Mouse (Mus musculus): ENCODE data around the gene Grm8. TPM values are rescaled to one million over a fixed set of nuclear protein-coding genes. Genes with fewer than 3 reads are reported as not detected.
A peak's percentile ranks its signal among the peaks of the same experiment; 100 is the strongest.

The Grm8 gene
- total RNA-seq, 1 experiment = 0.67 TPM

- Histone ChIP-seq H3K27ac (ENCODE audit: insufficient read depth, low read depth, low read length, poor library complexity, severe bottlenecking) (no peak overlapping the region), H3K9me3 (ENCODE audit: control insufficient read depth, insufficient read depth, low read depth, low read length) (no peaks in the 10 kb centered on the region), H3K4me3 (ENCODE audit: insufficient read depth in 1 of 2, low read depth in 1 of 2, low read length in 2 of 2, poor library complexity in 1 of 2, severe bottlenecking in 1 of 2) (no peak overlapping the region), H3K9ac (ENCODE audit: insufficient read depth, low read depth, low read length, poor library complexity, severe bottlenecking) (no peak overlapping the region), H3K36me3 (ENCODE audit: control insufficient read depth, insufficient read depth, low read length, poor library complexity, severe bottlenecking) (no peaks in the 10 kb centered on the region), H3K4me1 (ENCODE audit: control insufficient read depth in 2 of 2, insufficient read depth in 2 of 2, low read length in 2 of 2, poor library complexity in 1 of 2) (no peaks in the 10 kb centered on the region)
- no peak for DNase-seq (ENCODE audit: low read depth, low spot score)
- in situ Hi-C loops (cut with MboI; ENCODE audit: low sequenced_read_pairs in 2 of 2, unreplicated experiment in 2 of 2) = no loop called here
- TF ChIP-seq MAFK (IDR thresholded peaks at IDR 0.05; ENCODE audit: insufficient read depth, low read depth, low read length) (no peak), ZC3H11A (IDR thresholded peaks at IDR 0.05; ENCODE audit: borderline replicate concordance, low read depth, low read length) (no peak), CHD2 (IDR thresholded peaks at IDR 0.05; ENCODE audit: low read depth, low read length) (no peak), ZNF384 (IDR thresholded peaks at IDR 0.05; ENCODE audit: low read depth, low read length) (no peak), HCFC1 (IDR thresholded peaks at IDR 0.05; ENCODE audit: borderline replicate concordance, insufficient read depth, low read length) (no peak)
These were observed 589.5 kb downstream of the Grm8 start for GRCm38 (mm10) chr6:27545516-27545915.

GRCm38 (mm10) chr6:27517620-27518019 is 617.4 kb downstream of the Grm8 start:
- H3K9me3 ChIP-seq (ENCODE audit: control insufficient read depth, insufficient read depth, low read depth, low read length) = no peaks in the 10 kb centered on the region
- H3K9ac ChIP-seq (ENCODE audit: insufficient read depth, low read depth, low read length, poor library complexity, severe bottlenecking) = no peak overlapping the region
- DNase-seq (ENCODE audit: low read depth, low spot score) = no peak
- no peak for TF ChIP-seq ZNF384 (IDR thresholded peaks at IDR 0.05; ENCODE audit: low read depth, low read length)
- no peak for TF ChIP-seq HCFC1 (IDR thresholded peaks at IDR 0.05; ENCODE audit: borderline replicate concordance, insufficient read depth, low read length)
- no peak for TF ChIP-seq MAFK (IDR thresholded peaks at IDR 0.05; ENCODE audit: insufficient read depth, low read depth, low read length)
- no peak for TF ChIP-seq CHD2 (IDR thresholded peaks at IDR 0.05; ENCODE audit: low read depth, low read length)
- TF ChIP-seq ZC3H11A (IDR thresholded peaks at IDR 0.05; ENCODE audit: borderline replicate concordance, low read depth, low read length) = no peak
- no peak overlapping the region for H3K27ac ChIP-seq (ENCODE audit: insufficient read depth, low read depth, low read length, poor library complexity, severe bottlenecking)
- H3K4me3 ChIP-seq (ENCODE audit: insufficient read depth in 1 of 2, low read depth in 1 of 2, low read length in 2 of 2, poor library complexity in 1 of 2, severe bottlenecking in 1 of 2) = no peak overlapping the region
- no peaks in the 10 kb centered on the region for H3K4me1 ChIP-seq (ENCODE audit: control insufficient read depth in 2 of 2, insufficient read depth in 2 of 2, low read length in 2 of 2, poor library complexity in 1 of 2)
- in situ Hi-C loops (cut with MboI; ENCODE audit: low sequenced_read_pairs in 2 of 2, unreplicated experiment in 2 of 2) = no loop called here
- H3K36me3 ChIP-seq (ENCODE audit: control insufficient read depth, insufficient read depth, low read length, poor library complexity, severe bottlenecking) = no peaks in the 10 kb centered on the region

GRCm38 (mm10) chr6:27460998-27461397 is 674.0 kb downstream of the Grm8 start:
- H3K4me1 ChIP-seq (ENCODE audit: control insufficient read depth in 2 of 2, insufficient read depth in 2 of 2, low read length in 2 of 2, poor library complexity in 1 of 2) = no peaks in the 10 kb centered on the region
- H3K9me3 ChIP-seq (ENCODE audit: control insufficient read depth, insufficient read depth, low read depth, low read length) = no peaks in the 10 kb centered on the region
- DNase-seq (ENCODE audit: low read depth, low spot score) = no peak
- no peaks in the 10 kb centered on the region for H3K36me3 ChIP-seq (ENCODE audit: control insufficient read depth, insufficient read depth, low read length, poor library complexity, severe bottlenecking)
- in situ Hi-C loops (cut with MboI; ENCODE audit: low sequenced_read_pairs in 2 of 2, unreplicated experiment in 2 of 2) = no loop called here
- H3K4me3 ChIP-seq (ENCODE audit: insufficient read depth in 1 of 2, low read depth in 1 of 2, low read length in 2 of 2, poor library complexity in 1 of 2, severe bottlenecking in 1 of 2) = no peak overlapping the region
- H3K27ac ChIP-seq (ENCODE audit: insufficient read depth, low read depth, low read length, poor library complexity, severe bottlenecking) = no peak overlapping the region
- no peak for TF ChIP-seq MAFK (IDR thresholded peaks at IDR 0.05; ENCODE audit: insufficient read depth, low read depth, low read length)
- TF ChIP-seq CHD2 (IDR thresholded peaks at IDR 0.05; ENCODE audit: low read depth, low read length) = no peak
- no peak for TF ChIP-seq ZC3H11A (IDR thresholded peaks at IDR 0.05; ENCODE audit: borderline replicate concordance, low read depth, low read length)
- TF ChIP-seq HCFC1 (IDR thresholded peaks at IDR 0.05; ENCODE audit: borderline replicate concordance, insufficient read depth, low read length) = no peak
- no peak for TF ChIP-seq ZNF384 (IDR thresholded peaks at IDR 0.05; ENCODE audit: low read depth, low read length)
- H3K9ac ChIP-seq (ENCODE audit: insufficient read depth, low read depth, low read length, poor library complexity, severe bottlenecking) = no peak overlapping the region

GRCm38 (mm10) chr6:27408473-27408872 is 726.5 kb downstream of the Grm8 start:
- Histone ChIP-seq H3K9me3 (ENCODE audit: control insufficient read depth, insufficient read depth, low read depth, low read length) (no peaks in the 10 kb centered on the region), H3K36me3 (ENCODE audit: control insufficient read depth, insufficient read depth, low read length, poor library complexity, severe bottlenecking) (no peaks in the 10 kb centered on the region), H3K27ac (ENCODE audit: insufficient read depth, low read depth, low read length, poor library complexity, severe bottlenecking) (no peak overlapping the region), H3K4me1 (ENCODE audit: control insufficient read depth in 2 of 2, insufficient read depth in 2 of 2, low read length in 2 of 2, poor library complexity in 1 of 2) (no peaks in the 10 kb centered on the region), H3K4me3 (ENCODE audit: insufficient read depth in 1 of 2, low read depth in 1 of 2, low read length in 2 of 2, poor library complexity in 1 of 2, severe bottlenecking in 1 of 2) (no peak overlapping the region), H3K9ac (ENCODE audit: insufficient read depth, low read depth, low read length, poor library complexity, severe bottlenecking) (no peak overlapping the region)
- in situ Hi-C loops (cut with MboI; ENCODE audit: low sequenced_read_pairs in 2 of 2, unreplicated experiment in 2 of 2) = no loop called here
- no peak for TF ChIP-seq ZNF384 (IDR thresholded peaks at IDR 0.05; ENCODE audit: low read depth, low read length)
- no peak for TF ChIP-seq MAFK (IDR thresholded peaks at IDR 0.05; ENCODE audit: insufficient read depth, low read depth, low read length)
- no peak for TF ChIP-seq ZC3H11A (IDR thresholded peaks at IDR 0.05; ENCODE audit: borderline replicate concordance, low read depth, low read length)
- TF ChIP-seq CHD2 (IDR thresholded peaks at IDR 0.05; ENCODE audit: low read depth, low read length) = no peak
- no peak for TF ChIP-seq HCFC1 (IDR thresholded peaks at IDR 0.05; ENCODE audit: borderline replicate concordance, insufficient read depth, low read length)
- DNase-seq (ENCODE audit: low read depth, low spot score) = no peak

- in situ Hi-C loops (cut with MboI; ENCODE audit: low sequenced_read_pairs in 2 of 2, unreplicated experiment in 2 of 2) = no loop called here
- Histone ChIP-seq H3K36me3 (ENCODE audit: control insufficient read depth, insufficient read depth, low read length, poor library complexity, severe bottlenecking) (no peaks in the 10 kb centered on the region), H3K9ac (ENCODE audit: insufficient read depth, low read depth, low read length, poor library complexity, severe bottlenecking) (no peak overlapping the region), H3K9me3 (ENCODE audit: control insufficient read depth, insufficient read depth, low read depth, low read length) (no peaks in the 10 kb centered on the region), H3K4me3 (ENCODE audit: insufficient read depth in 1 of 2, low read depth in 1 of 2, low read length in 2 of 2, poor library complexity in 1 of 2, severe bottlenecking in 1 of 2) (no peak overlapping the region), H3K27ac (ENCODE audit: insufficient read depth, low read depth, low read length, poor library complexity, severe bottlenecking) (no peak overlapping the region), H3K4me1 (ENCODE audit: control insufficient read depth in 2 of 2, insufficient read depth in 2 of 2, low read length in 2 of 2, poor library complexity in 1 of 2) (no peaks in the 10 kb centered on the region)
- DNase-seq (ENCODE audit: low read depth, low spot score) = no peak
- TF ChIP-seq CHD2 (IDR thresholded peaks at IDR 0.05; ENCODE audit: low read depth, low read length) (no peak), MAFK (IDR thresholded peaks at IDR 0.05; ENCODE audit: insufficient read depth, low read depth, low read length) (peak; percentile 68)
These were observed 762.6 kb downstream of the Grm8 start for GRCm38 (mm10) chr6:27372416-27372815.

Measured in ES-E14 (cell line).